Mouse (Mus musculus) cerebellum, adult (tissue): ENCODE data around the gene Faf2.

Experiments used
- ATAC-seq: cut with Nextera tagmentation; 2 replicates; pipeline ENCODE4 v1.9.2; 2017; ENCODE audit warnings: mild to moderate bottlenecking, moderate library complexity, mixed read lengths; ENCODE audit not compliant: insufficient number of reproducible peaks, low FRiP score, low TSS enrichment

Gene Faf2

GRCm38 (mm10) chr13:54701243-54701642 lies 79.7 kb downstream of the Faf2 start, which contains the start of gene Cdhr2:
TSS of gene Cdhr2 (plus strand) at chr13:54701461.
- ATAC-seq, result no peak

GRCm38 (mm10) chr13:54702507-54702906 lies 80.9 kb downstream of the Faf2 start:
- no peak for ATAC-seq

- ATAC-seq, result no peak
Observed at GRCm38 (mm10) chr13:54704890-54705289, 83.3 kb downstream of the Faf2 start.

- no peak for ATAC-seq
Observed at GRCm38 (mm10) chr13:54710866-54711265, 89.3 kb downstream of the Faf2 start.
